Mouse (Mus musculus) midbrain, postnatal 0 days (tissue): ENCODE data around the gene Tusc2. TPM values are rescaled to one million over a fixed set of nuclear protein-coding genes. Genes with fewer than 3 reads are reported as not detected.
"Not testable (repeated sequence)": the region's sequence is repeated elsewhere in the genome, so short reads cannot be mapped to it uniquely, and the experiment has no call there.

Experiments
- ATAC-seq: fragments of 200-750 bp; cut with Nextera tagmentation; 2 replicates; pipeline ENCODE4 v1.8.0; 2017; ENCODE audit warnings: moderate number of reproducible peaks, mild to moderate bottlenecking, moderate TSS enrichment, moderate library complexity; ENCODE audit not compliant: low FRiP score
- DNase-seq: peaks from one replicate; pipeline ENCODE4 v3.0.0-alpha.2; 2015; ENCODE audit warnings: low spot score
- H3K27ac ChIP-seq: fragments of 300-500 bp; sonication (generic); 2 replicates; pipeline ENCODE4 v1.5.1; 2014; ENCODE audit warnings: low read depth, mild to moderate bottlenecking, low read length, mixed read lengths
- H3K27me3 ChIP-seq: fragments of 300-500 bp; sonication (generic); 2 replicates; pipeline ENCODE4 v1.6.1; 2014; ENCODE audit warnings: low read length, control low read depth, mixed read lengths; ENCODE audit not compliant: insufficient read depth
- H3K36me3 ChIP-seq: fragments of 300-500 bp; sonication (generic); 2 replicates; pipeline ENCODE4 v1.6.1; 2014; ENCODE audit warnings: low read length, control low read depth, mixed read lengths; ENCODE audit not compliant: insufficient read depth
- H3K4me1 ChIP-seq: fragments of 300-500 bp; sonication (generic); 2 replicates; pipeline ENCODE4 v1.6.1; 2014; ENCODE audit warnings: mild to moderate bottlenecking, control low read depth, antibody characterized with exemption, low read length, mixed read lengths; ENCODE audit not compliant: insufficient read depth
- H3K4me2 ChIP-seq: fragments of 300-500 bp; sonication (generic); 2 replicates; pipeline ENCODE4 v1.6.1; 2014; ENCODE audit warnings: low read depth, mild to moderate bottlenecking, low read length, mixed read lengths; ENCODE audit not compliant: poor library complexity, severe bottlenecking
- H3K4me3 ChIP-seq: fragments of 300-500 bp; sonication (generic); 2 replicates; pipeline ENCODE4 v1.5.1; 2014; ENCODE audit warnings: low read depth, mild to moderate bottlenecking, low read length, moderate library complexity
- H3K9ac ChIP-seq: fragments of 300-500 bp; sonication (generic); replicated peaks from 2 replicates; pipeline ENCODE4 v1.6.1; 2014; ENCODE audit warnings: mild to moderate bottlenecking, low read length, moderate library complexity, mixed read lengths; ENCODE audit not compliant: poor library complexity, severe bottlenecking
- H3K9me3 ChIP-seq: fragments of 300-500 bp; sonication (generic); 2 replicates; pipeline ENCODE4 v1.6.1; 2016; ENCODE audit warnings: low read length, control low read depth
- CTCF ChIP-seq: IDR thresholded peaks from 2 replicates; pipeline ENCODE4 v1.5.1; 2016; ENCODE audit warnings: antibody characterized with exemption, mild to moderate bottlenecking
- WGBS: fragments of 180-500 bp; shearing (Covaris S2); extraction: QIAGEN DNeasy Blood & Tissue Kit; methylation state at CpG from one replicate; pipeline ENCODE4 v1.1.7; 2014; 5-methylcytosine and 5-hydroxymethylcytosine counted together
- polyA plus RNA-seq: library from polyadenylated mRNA; unstranded; fragments of >200 nt; fragmentation: Nextera tagmentation; extraction: Ambion mirVana; gene quantifications from 2 replicates; pipeline ENCODE4 v1.2.1, GENCODE M21; 2015
- total RNA-seq: library from RNA; depleted of rRNA; stranded (reverse); fragments of >200 nt; gene quantifications from 2 replicates; pipeline ENCODE4 v1.2.3, GENCODE M21; 2014

The Tusc2 gene
- total and polyA plus RNA-seq, 2 experiments from 2014 or later, result 132 to 142 TPM

GRCm38 (mm10) chr9:107571534-107572326 lies 8.7 kb downstream of the Tusc2 start:
- Histone ChIP-seq H3K27ac (no peak overlapping the region), H3K9ac (no peak overlapping the region), H3K27me3 (no peaks in the 10 kb centered on the region), H3K4me2 (no peak overlapping the region), H3K4me1 (peaks cover 20% of the 10 kb centered on the region), H3K4me3 (no peak overlapping the region), H3K36me3 (peaks cover 15% of the 10 kb centered on the region), H3K9me3 (no peaks in the 10 kb centered on the region)
- WGBS, result 93% methylated on average over 22 of the region's 22 CpGs
- no peak for DNase-seq
- TF ChIP-seq CTCF, result no peak
- no peak for ATAC-seq

- H3K4me1 ChIP-seq, result peaks cover 20% of the 10 kb centered on the region
- WGBS, result 100% methylated on average over 2 of the region's 2 CpGs
- no peaks in the 10 kb centered on the region for H3K9me3 ChIP-seq
- H3K36me3 ChIP-seq, result peaks cover 15% of the 10 kb centered on the region
- ATAC-seq (no peak), DNase-seq (no peak)
- no peak overlapping the region for H3K4me2 ChIP-seq
- H3K9ac ChIP-seq, result no peak overlapping the region
- no peak overlapping the region for H3K27ac ChIP-seq
- no peaks in the 10 kb centered on the region for H3K27me3 ChIP-seq
- no peak for TF ChIP-seq CTCF
- no peak overlapping the region for H3K4me3 ChIP-seq
Measured at GRCm38 (mm10) chr9:107572327-107572662, 9.2 kb downstream of the Tusc2 start.

GRCm38 (mm10) chr9:107573774-107574173 lies 10.7 kb downstream of the Tusc2 start:
- not testable (repeated sequence) for H3K27ac ChIP-seq, H3K4me2 ChIP-seq, DNase-seq, H3K27me3 ChIP-seq, H3K9me3 ChIP-seq, H3K9ac ChIP-seq, H3K4me3 ChIP-seq, ATAC-seq
- TF ChIP-seq CTCF, result 0 out of 2 replicates have a peak, but pooled peaks have one; percentile 11
- peaks cover 12% of the 10 kb centered on the region; the same call in 1 of the 2 replicates for H3K4me1 ChIP-seq
- WGBS, result 84% methylated on average over 6 of the region's 6 CpGs
- peaks cover 15% of the 10 kb centered on the region for H3K36me3 ChIP-seq

DNA sequence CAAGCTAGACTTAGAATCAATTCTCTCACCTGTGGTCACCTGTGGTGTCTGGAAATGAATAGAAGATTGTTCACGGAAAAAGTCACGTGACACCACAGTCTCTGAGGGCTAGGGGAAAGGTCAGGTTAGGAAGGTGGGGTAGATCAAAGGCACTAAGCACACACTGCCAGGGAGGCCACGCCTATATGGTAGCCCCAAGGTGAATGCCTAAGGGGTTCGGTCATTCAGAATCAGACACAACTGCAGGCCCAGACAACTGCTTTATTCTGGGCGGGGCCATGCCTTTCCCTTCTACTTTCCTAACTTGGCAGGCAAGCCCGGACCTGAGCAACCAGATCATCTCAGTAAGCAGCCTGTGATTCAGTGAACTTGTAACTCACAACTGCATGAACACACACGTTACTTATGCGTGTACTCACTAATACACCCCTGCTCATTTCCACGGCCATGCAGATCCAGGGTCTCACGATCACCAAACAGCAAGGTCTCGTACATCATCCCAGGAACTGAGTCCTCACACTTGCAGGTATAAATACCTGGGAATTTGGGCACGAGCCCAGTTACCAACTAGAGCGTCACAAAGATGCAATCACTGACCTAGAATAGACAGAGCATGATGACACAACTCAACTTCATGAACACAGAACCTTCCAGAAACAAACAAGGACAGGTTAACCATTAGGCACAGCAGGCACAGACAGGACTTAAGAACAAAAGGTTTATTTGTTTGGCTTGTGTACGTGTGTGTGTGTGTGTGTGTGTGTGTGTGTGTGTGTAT lies 12.7 kb downstream of the Tusc2 start:
- H3K36me3 ChIP-seq, result peaks cover 14% of the 10 kb centered on the region
- no peaks in the 10 kb centered on the region for H3K27me3 ChIP-seq
- DNase-seq (no peak), ATAC-seq (no peak)
- no peaks in the 10 kb centered on the region for H3K9me3 ChIP-seq
- TF ChIP-seq CTCF, result no peak
- 88% methylated on average over 14 of the region's 14 CpGs for WGBS
- H3K9ac ChIP-seq, result no peak overlapping the region
- H3K4me2 ChIP-seq, result no peak overlapping the region
- H3K4me3 ChIP-seq, result no peak overlapping the region
- H3K27ac ChIP-seq, result no peak overlapping the region
- H3K4me1 ChIP-seq, result peaks cover 9% of the 10 kb centered on the region; the same call in 1 of the 2 replicates

- H3K27me3 ChIP-seq, result no peaks in the 10 kb centered on the region
- H3K9me3 ChIP-seq, result no peaks in the 10 kb centered on the region
- H3K27ac ChIP-seq, result peak within 1 kb of the TSS; percentile 13
- peaks cover 7% of the 10 kb centered on the region for H3K36me3 ChIP-seq
- H3K4me1 ChIP-seq, result 0 out of 2 replicates have a peak, but pooled peaks cover 7% of the 10 kb centered on the region
- ATAC-seq (peak; percentile 64), DNase-seq (peak; percentile 79)
- H3K9ac ChIP-seq, result no peak within 1 kb of the TSS
- 24% methylated on average over 16 of the region's 16 CpGs for WGBS
- no peak within 1 kb of the TSS; the same call in 1 of the 2 replicates for H3K4me3 ChIP-seq
- TF ChIP-seq CTCF, result no peak
- peak within 1 kb of the TSS; percentile 29 for H3K4me2 ChIP-seq
Measured at GRCm38 (mm10) chr9:107576357-107577107, 13.5 kb downstream of the Tusc2 start, which contains the start of gene Hyal1. Gene Hyal1, plus strand, starts transcription at chr9:107576927.
